Mouse (Mus musculus) MEL (cell line): ENCODE measurements around the gene Fkbp14. TPM values are rescaled to one million over a fixed set of nuclear protein-coding genes. Genes with fewer than 3 reads are reported as not detected.

Experiments used
- DNase-seq: peaks from one replicate; pipeline ENCODE4 v3.0.0; 2011; ENCODE audit warnings: low read depth, low spot score
- H3K27ac ChIP-seq: 2 replicates; pipeline ENCODE4 v1.5.1; 2012; ENCODE audit warnings: low read depth, mild to moderate bottlenecking, control low read depth, low read length, moderate library complexity; ENCODE audit not compliant: control insufficient read depth
- H3K27me3 ChIP-seq, 2 experiments: fragments of 150-350 bp in 1 of 2; sonication (generic) in 1 of 2; 2 replicates each; pipeline ENCODE4 v1.6.1; 2012; ENCODE audit warnings: low read length in 2 of 2, mild to moderate bottlenecking in 2 of 2, improper control_type of control experiment in 1 of 2, moderate library complexity in 1 of 2; ENCODE audit not compliant: insufficient read depth in 2 of 2, control insufficient read depth in 1 of 2
- H3K36me3 ChIP-seq, 2 experiments: 2 replicates each; pipeline ENCODE4 v1.6.1; 2012 to 2014; ENCODE audit warnings: low read length in 2 of 2, improper control_type of control experiment in 1 of 2, inconsistent platforms in 1 of 2, mild to moderate bottlenecking in 1 of 2; ENCODE audit not compliant: insufficient read depth in 2 of 2, control insufficient read depth in 1 of 2
- H3K4me1 ChIP-seq, 2 experiments: fragments of 150-350 bp in 1 of 2; sonication (generic) in 1 of 2; 2 replicates each; pipeline ENCODE4 v1.6.1; 2012; ENCODE audit warnings: low read length in 2 of 2, improper control_type of control experiment in 1 of 2, mild to moderate bottlenecking in 1 of 2; ENCODE audit not compliant: insufficient read depth in 2 of 2, control insufficient read depth in 1 of 2
- H3K4me3 ChIP-seq, 2 experiments: fragments of 150-350 bp in 1 of 2; sonication (generic) in 1 of 2; 2 replicates each; pipeline ENCODE4 v1.5.1; 2012; ENCODE audit warnings: low read depth in 2 of 2, low read length in 2 of 2, mild to moderate bottlenecking in 2 of 2, moderate library complexity in 2 of 2, control low read depth in 1 of 2, improper control_type of control experiment in 1 of 2; ENCODE audit not compliant: control insufficient read depth in 1 of 2, insufficient read depth in 1 of 2
- H3K79me2 ChIP-seq: 2 replicates; pipeline ENCODE4 v1.6.1; 2012; ENCODE audit warnings: mild to moderate bottlenecking, low read length, moderate library complexity; ENCODE audit not compliant: control insufficient read depth, poor library complexity, insufficient read depth
- H3K9ac ChIP-seq: 2 replicates; pipeline ENCODE4 v1.6.1; 2012; ENCODE audit warnings: low read depth, mild to moderate bottlenecking, control low read depth, low read length, moderate library complexity; ENCODE audit not compliant: control insufficient read depth, poor library complexity, severe bottlenecking
- H3K9me3 ChIP-seq: fragments of 150-350 bp; sonication (generic); replicated peaks from 2 replicates; pipeline ENCODE4 v1.6.1; 2012; ENCODE audit warnings: mild to moderate bottlenecking, low read length, improper control_type of control experiment, moderate library complexity; ENCODE audit not compliant: insufficient read depth
- CHD1 ChIP-seq: IDR thresholded peaks from 2 replicates; pipeline ENCODE4 v1.6.1; 2012; ENCODE audit warnings: low read depth, mild to moderate bottlenecking, inconsistent platforms, low read length, improper control_type of control experiment
- CTCF ChIP-seq, 3 experiments: IDR thresholded peaks in 2 of 3; conservative IDR thresholded peaks in 1 of 3; 2 replicates each; pipeline ENCODE4 v1.5.1; 2011 to 2012; ENCODE audit warnings: low read length in 3 of 3, low read depth in 2 of 3, mild to moderate bottlenecking in 2 of 3, improper control_type of control experiment in 1 of 3, inconsistent platforms in 1 of 3, mixed read lengths in 1 of 3, moderate library complexity in 1 of 3; ENCODE audit not compliant: control insufficient read depth in 1 of 3, insufficient read depth in 1 of 3, poor library complexity in 1 of 3, severe bottlenecking in 1 of 3
- E2F4 ChIP-seq: IDR thresholded peaks from 2 replicates; pipeline ENCODE4 v1.6.1; 2011; ENCODE audit warnings: low read depth, low read length, improper control_type of control experiment, borderline replicate concordance
- ELF1 ChIP-seq: IDR thresholded peaks from 2 replicates; pipeline ENCODE4 v1.6.1; 2014; ENCODE audit warnings: low read depth, mild to moderate bottlenecking, inconsistent platforms, low read length, improper control_type of control experiment, moderate library complexity
- EP300 ChIP-seq, 2 experiments: IDR thresholded peaks; 2 replicates each; pipeline ENCODE4 v1.6.1; 2011; ENCODE audit warnings: improper control_type of control experiment in 2 of 2, low read length in 2 of 2, low read depth in 1 of 2, mild to moderate bottlenecking in 1 of 2
- GATA1 ChIP-seq: IDR thresholded peaks from 2 replicates; pipeline ENCODE4 v1.6.1; 2011; ENCODE audit warnings: low read depth, low read length, improper control_type of control experiment
- HCFC1 ChIP-seq: IDR thresholded peaks from 2 replicates; pipeline ENCODE4 v1.6.1; 2012; ENCODE audit warnings: low read depth, mild to moderate bottlenecking, inconsistent platforms, low read length, improper control_type of control experiment, moderate library complexity
- KAT2A ChIP-seq: conservative IDR thresholded peaks from 2 replicates; pipeline ENCODE4 v1.6.1; 2012; ENCODE audit warnings: low read depth, low read length, improper control_type of control experiment, inconsistent platforms
- MAZ ChIP-seq: IDR thresholded peaks from 2 replicates; pipeline ENCODE4 v1.6.1; 2012; ENCODE audit warnings: low read depth, mild to moderate bottlenecking, inconsistent platforms, low read length, improper control_type of control experiment
- MEF2A ChIP-seq: IDR thresholded peaks from 2 replicates; pipeline ENCODE4 v1.6.1; 2014; ENCODE audit warnings: low read depth, mild to moderate bottlenecking, inconsistent platforms, low read length, improper control_type of control experiment; ENCODE audit not compliant: poor library complexity, insufficient replicate concordance, severe bottlenecking; ENCODE audit errors: extremely low read depth
- MXI1 ChIP-seq: IDR thresholded peaks from 2 replicates; pipeline ENCODE4 v1.6.1; 2011; ENCODE audit warnings: mild to moderate bottlenecking, low read depth, low read length, improper control_type of control experiment
- MYC ChIP-seq: IDR thresholded peaks from 2 replicates; pipeline ENCODE4 v1.6.1; 2011; ENCODE audit warnings: low read depth, mild to moderate bottlenecking, low read length, improper control_type of control experiment, moderate library complexity
- NRF1 ChIP-seq: IDR thresholded peaks from 2 replicates; pipeline ENCODE4 v1.6.1; 2014; ENCODE audit warnings: low read depth, mild to moderate bottlenecking, inconsistent platforms, low read length, improper control_type of control experiment, moderate library complexity; ENCODE audit not compliant: poor library complexity, insufficient read depth, severe bottlenecking
- POLR2AphosphoS5 ChIP-seq: IDR thresholded peaks from 2 replicates; pipeline ENCODE4 v1.6.1; 2012; ENCODE audit warnings: low read depth, borderline replicate concordance, mild to moderate bottlenecking, inconsistent platforms, low read length, moderate library complexity, mixed read lengths
- RAD21 ChIP-seq: IDR thresholded peaks from 2 replicates; pipeline ENCODE4 v1.6.1; 2011; ENCODE audit warnings: mild to moderate bottlenecking, low read depth, low read length, improper control_type of control experiment
- TAL1 ChIP-seq: IDR thresholded peaks from 2 replicates; pipeline ENCODE4 v1.6.1; 2012; ENCODE audit warnings: mild to moderate bottlenecking, inconsistent platforms, low read length, moderate library complexity, mixed read lengths
- UBTF ChIP-seq: IDR thresholded peaks from 2 replicates; pipeline ENCODE4 v1.6.1; 2012; ENCODE audit warnings: low read depth, mild to moderate bottlenecking, inconsistent platforms, low read length, improper control_type of control experiment, moderate library complexity, borderline replicate concordance; ENCODE audit not compliant: insufficient read depth
- USF1 ChIP-seq: IDR thresholded peaks from 2 replicates; pipeline ENCODE4 v1.6.1; 2014; ENCODE audit warnings: low read depth, mild to moderate bottlenecking, inconsistent platforms, low read length, improper control_type of control experiment, moderate library complexity
- USF2 ChIP-seq, 2 experiments: IDR thresholded peaks; 2 replicates each; pipeline ENCODE4 v1.6.1; 2011 to 2012; ENCODE audit warnings: improper control_type of control experiment in 2 of 2, low read length in 2 of 2, borderline replicate concordance in 1 of 2, inconsistent platforms in 1 of 2, low read depth in 1 of 2, mild to moderate bottlenecking in 1 of 2; ENCODE audit not compliant: insufficient read depth in 1 of 2
- ZMIZ1 ChIP-seq: IDR thresholded peaks from 2 replicates; pipeline ENCODE4 v1.6.1; 2012; ENCODE audit warnings: low read depth, mild to moderate bottlenecking, inconsistent platforms, low read length, improper control_type of control experiment, moderate library complexity
- polyA plus RNA-seq, 2 experiments: library from polyadenylated mRNA; stranded (reverse) in 1 of 2; unstranded in 1 of 2; fragments of >175 nt in 1 of 2; fragments of >200 nt in 1 of 2; gene quantifications; 2 replicates each; pipeline versions ENCODE4 v1.2.1 to v1.2.4; 2012; ENCODE audit warnings: low replicate concordance in 2 of 2, low read depth in 1 of 2; ENCODE audit not compliant: insufficient read length in 2 of 2, insufficient read depth in 1 of 2, missing spikeins in 1 of 2
- total RNA-seq: library from RNA; depleted of rRNA; stranded (reverse); fragments of 300-350 nt; gene quantifications from 2 replicates; pipeline ENCODE4 v1.2.3, GENCODE M21; 2012

Gene Fkbp14
- total and polyA plus RNA-seq, 3 experiments: 1.5 to 1.8 TPM; not detected in 1

GRCm38 (mm10) chr6:54553632-54554031 is 43.5 kb downstream of the Fkbp14 start:
- H3K9ac ChIP-seq: no peak overlapping the region
- no peak for DNase-seq
- TF ChIP-seq POLR2AphosphoS5 (no peak), KAT2A (no peak), UBTF (no peak), USF2 (IDR thresholded peaks at IDR 0.05; ENCODE audit: borderline replicate concordance in 1 of 2, insufficient read depth in 1 of 2, low read depth in 1 of 2, low read length in 2 of 2) (no peak), NRF1 (no peak), HCFC1 (no peak), MEF2A (no peak), E2F4 (no peak), CTCF (IDR thresholded peaks at IDR 0.05 in 2 of 3, conservative IDR thresholded peaks at IDR 0.05 in 1 of 3; ENCODE audit: control insufficient read depth in 1 of 3, insufficient read depth in 1 of 3, low read depth in 2 of 3, low read length in 3 of 3, poor library complexity in 1 of 3, severe bottlenecking in 1 of 3) (no peak), TAL1 (no peak), MAZ (no peak), USF1 (no peak), ZMIZ1 (no peak), RAD21 (no peak), MYC (no peak), CHD1 (no peak), GATA1 (no peak), MXI1 (no peak), ELF1 (no peak), EP300 (IDR thresholded peaks at IDR 0.05; ENCODE audit: low read depth in 1 of 2, low read length in 2 of 2) (no peak)

More at GRCm38 (mm10) chr6:54553632-54554031, 43.5 kb downstream of the Fkbp14 start:
- Histone ChIP-seq H3K36me3 (no peaks in the 10 kb centered on the region), H3K9me3 (no peaks in the 10 kb centered on the region), H3K4me3 (no peak overlapping the region), H3K27me3 (no peaks in the 10 kb centered on the region; a peak in 1 of 4 replicates), H3K27ac (no peak overlapping the region), H3K4me1 (no peaks in the 10 kb centered on the region), H3K79me2 (no peaks in the 10 kb centered on the region)
